Mouse (Mus musculus) fat pad, adult 2 months (tissue): ENCODE results near the gene Ypel1.

Experiments used
- DNase-seq: peaks from one replicate; pipeline ENCODE4 v3.0.0-alpha.2; 2011; ENCODE audit warnings: low read depth, low spot score; ENCODE audit errors: extremely low read depth

Gene Ypel1

GRCm38 (mm10) chr16:17069511-17070443 is at the start of gene Ypel1:
Ypel1 (plus strand) TSS chr16:17069696.
- no peak for DNase-seq

GRCm38 (mm10) chr16:17024469-17025148 is 44.9 kb upstream of the Ypel1 start:
- DNase-seq, result no peak

GRCm38 (mm10) chr16:17029971-17030695 is 39.4 kb upstream of the Ypel1 start:
- DNase-seq, result no peak

GRCm38 (mm10) chr16:17033754-17034153 is 35.7 kb upstream of the Ypel1 start:
- no peak for DNase-seq

GRCm38 (mm10) chr16:17040716-17041115 is 28.8 kb upstream of the Ypel1 start:
- DNase-seq, result no peak

- no peak for DNase-seq
Measured at GRCm38 (mm10) chr16:17041417-17041816, 28.1 kb upstream of the Ypel1 start.

- DNase-seq, result no peak
Measured at GRCm38 (mm10) chr16:17044320-17044719, 25.2 kb upstream of the Ypel1 start.

GRCm38 (mm10) chr16:17045287-17045686 is 24.2 kb upstream of the Ypel1 start:
- DNase-seq, result no peak

GRCm38 (mm10) chr16:17049886-17050285 is 19.6 kb upstream of the Ypel1 start:
- no peak for DNase-seq

GRCm38 (mm10) chr16:17052087-17052486 is 17.4 kb upstream of the Ypel1 start:
- DNase-seq, result no peak

- no peak for DNase-seq
Measured at GRCm38 (mm10) chr16:17053903-17054302, 15.6 kb upstream of the Ypel1 start.

- no peak for DNase-seq
Measured at GRCm38 (mm10) chr16:17055584-17055983, 13.9 kb upstream of the Ypel1 start.

- no peak for DNase-seq
Measured at GRCm38 (mm10) chr16:17062338-17062737, 7.2 kb upstream of the Ypel1 start.

- no peak for DNase-seq
Measured at GRCm38 (mm10) chr16:17067552-17067951, 1.9 kb upstream of the Ypel1 start.

- no peak for DNase-seq
Measured at GRCm38 (mm10) chr16:17070716-17071115, 1.2 kb downstream of the Ypel1 start.

GRCm38 (mm10) chr16:17073000-17073399 is 3.5 kb downstream of the Ypel1 start:
- no peak for DNase-seq

- no peak for DNase-seq
Measured at GRCm38 (mm10) chr16:17076301-17076700, 6.8 kb downstream of the Ypel1 start.

GRCm38 (mm10) chr16:17076869-17077268 is 7.4 kb downstream of the Ypel1 start:
- DNase-seq, result no peak

GRCm38 (mm10) chr16:17078101-17078500 is 8.6 kb downstream of the Ypel1 start:
- no peak for DNase-seq

GRCm38 (mm10) chr16:17082121-17082792 is 12.8 kb downstream of the Ypel1 start:
- DNase-seq, result no peak

- no peak for DNase-seq
Measured at GRCm38 (mm10) chr16:17085636-17086035, 16.1 kb downstream of the Ypel1 start.
